Mouse (Mus musculus) erythroblast, embryonic 14.5 days (primary cell): ENCODE data around the gene Ciao2a. TPM values are rescaled to one million over a fixed set of nuclear protein-coding genes. Genes with fewer than 3 reads are reported as not detected.
A peak's percentile ranks its signal among the peaks of the same experiment; 100 is the strongest.

Experiments used
- H3K27me3 ChIP-seq: 2 replicates; pipeline ENCODE4 v1.6.1; 2012; ENCODE audit warnings: inconsistent platforms; ENCODE audit not compliant: control insufficient read depth
- H3K36me3 ChIP-seq: 2 replicates; pipeline ENCODE4 v1.6.1; 2012; ENCODE audit warnings: mild to moderate bottlenecking, inconsistent platforms; ENCODE audit not compliant: control insufficient read depth
- H3K4me1 ChIP-seq: 2 replicates; pipeline ENCODE4 v1.6.1; 2012; ENCODE audit warnings: inconsistent platforms; ENCODE audit not compliant: control insufficient read depth
- H3K4me3 ChIP-seq: replicated peaks from 2 replicates; pipeline ENCODE3; 2012; ENCODE audit warnings: moderate library complexity, mild to moderate bottlenecking, inconsistent platforms
- H3K9me3 ChIP-seq: 2 replicates; pipeline ENCODE4 v1.6.1; 2012; ENCODE audit warnings: low read length, inconsistent platforms, mixed read lengths; ENCODE audit not compliant: control insufficient read depth
- GATA1 ChIP-seq: IDR thresholded peaks from 2 replicates; pipeline ENCODE4 v1.6.1; 2012; ENCODE audit warnings: low read length, inconsistent platforms, mixed read lengths
- TAL1 ChIP-seq: IDR thresholded peaks from 3 replicates; pipeline ENCODE4 v1.6.1; 2012; ENCODE audit warnings: low read length, inconsistent platforms, mixed read lengths
- polyA plus RNA-seq: library from polyadenylated mRNA; stranded (reverse); fragments of >175 nt; gene quantifications from 2 replicates; pipeline ENCODE4 v1.2.3, GENCODE M21; 2012

Ciao2a gene
- polyA plus RNA-seq, 1 experiment = 3.8 TPM

DNA sequence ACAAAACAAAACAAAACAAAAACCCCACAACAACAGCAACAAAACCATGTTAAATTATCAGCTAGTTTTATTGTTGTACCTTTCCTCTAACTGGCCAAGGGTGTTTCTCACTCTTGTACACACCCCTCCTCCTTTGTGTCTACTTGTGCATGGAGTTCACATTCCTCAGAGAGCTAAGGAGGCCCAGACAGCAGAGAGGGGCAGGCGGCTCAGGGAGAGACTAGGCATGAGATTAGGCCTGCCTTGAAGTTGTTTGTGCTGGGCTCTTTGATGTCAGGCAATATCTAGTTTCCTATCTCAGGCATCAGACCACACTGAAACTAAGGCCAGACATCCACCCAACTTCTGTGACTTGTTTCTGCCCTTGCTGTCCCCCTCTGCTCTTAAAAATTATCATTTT is 41.8 kb downstream of the Ciao2a start:
- no peaks in the 10 kb centered on the region for H3K27me3 ChIP-seq
- H3K36me3 ChIP-seq = peaks cover 94% of the 10 kb centered on the region
- TF ChIP-seq TAL1 = no peak
- TF ChIP-seq GATA1 = no peak
- H3K4me1 ChIP-seq = peaks cover 64% of the 10 kb centered on the region
- H3K4me3 ChIP-seq = no peak overlapping the region
- H3K9me3 ChIP-seq = 0 out of 2 replicates have a peak, but pooled peaks cover 2% of the 10 kb centered on the region

DNA sequence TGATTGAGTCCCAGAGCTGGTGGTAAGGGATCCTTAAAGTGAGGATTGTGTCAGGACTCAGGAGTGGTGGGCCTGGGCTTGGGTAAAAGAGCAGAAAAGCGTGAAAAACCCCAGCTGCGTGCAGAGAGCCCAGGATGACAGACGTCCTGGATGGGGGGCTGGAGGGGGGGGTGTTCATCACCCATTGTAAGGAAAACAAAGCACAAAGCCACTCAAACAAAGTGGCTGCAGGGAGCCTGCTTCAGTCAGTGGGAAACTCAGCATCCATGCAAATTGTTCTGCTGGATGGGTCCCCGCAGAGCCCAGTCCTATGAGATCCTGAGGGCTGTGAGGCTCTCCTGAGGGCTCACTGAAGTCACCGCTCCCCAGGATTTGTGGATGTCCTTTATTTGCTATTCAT is 44.1 kb downstream of the Ciao2a start:
- peaks cover 76% of the 10 kb centered on the region for H3K4me1 ChIP-seq
- H3K36me3 ChIP-seq = peaks cover 95% of the 10 kb centered on the region
- no peaks in the 10 kb centered on the region for H3K27me3 ChIP-seq
- no peaks in the 10 kb centered on the region for H3K9me3 ChIP-seq
- TF ChIP-seq TAL1 = no peak
- no peak for TF ChIP-seq GATA1
- no peak overlapping the region for H3K4me3 ChIP-seq

DNA sequence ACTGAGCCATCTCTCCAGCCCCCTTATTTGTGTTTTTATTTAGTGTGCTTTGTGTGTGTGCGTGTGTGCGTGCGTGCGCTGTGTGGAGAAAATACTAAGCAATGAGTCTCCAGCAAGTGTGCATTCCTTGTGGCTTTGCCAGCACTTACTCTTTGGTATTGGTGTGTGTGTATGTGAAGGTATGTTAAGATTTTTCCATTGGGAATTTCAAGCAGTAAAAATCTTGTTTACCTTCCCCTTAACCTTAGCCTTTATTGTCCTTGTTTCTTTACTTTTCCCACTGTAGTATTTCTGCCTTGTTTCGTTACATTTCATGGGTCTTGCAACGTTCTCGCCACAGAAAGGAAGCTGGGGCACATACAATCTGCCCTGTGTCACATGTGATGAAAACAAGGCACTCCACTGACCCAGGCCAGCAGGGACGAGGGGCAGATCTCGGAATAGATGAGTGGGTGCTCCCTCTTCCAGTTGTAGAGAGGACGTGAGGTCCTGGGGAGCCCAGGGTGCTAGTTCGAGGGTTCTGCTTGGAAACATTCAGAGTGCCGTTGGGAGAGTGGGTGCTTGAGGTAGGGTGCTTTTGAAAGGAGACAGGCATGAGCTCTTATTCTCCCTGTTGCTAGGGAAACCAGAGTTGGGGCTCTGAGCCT is 45.0 kb downstream of the Ciao2a start:
- no peaks in the 10 kb centered on the region for H3K27me3 ChIP-seq
- H3K4me1 ChIP-seq = peaks cover 76% of the 10 kb centered on the region
- peaks cover 95% of the 10 kb centered on the region for H3K36me3 ChIP-seq
- no peak overlapping the region for H3K4me3 ChIP-seq
- TF ChIP-seq TAL1 (no peak), GATA1 (no peak)
- no peaks in the 10 kb centered on the region for H3K9me3 ChIP-seq

DNA sequence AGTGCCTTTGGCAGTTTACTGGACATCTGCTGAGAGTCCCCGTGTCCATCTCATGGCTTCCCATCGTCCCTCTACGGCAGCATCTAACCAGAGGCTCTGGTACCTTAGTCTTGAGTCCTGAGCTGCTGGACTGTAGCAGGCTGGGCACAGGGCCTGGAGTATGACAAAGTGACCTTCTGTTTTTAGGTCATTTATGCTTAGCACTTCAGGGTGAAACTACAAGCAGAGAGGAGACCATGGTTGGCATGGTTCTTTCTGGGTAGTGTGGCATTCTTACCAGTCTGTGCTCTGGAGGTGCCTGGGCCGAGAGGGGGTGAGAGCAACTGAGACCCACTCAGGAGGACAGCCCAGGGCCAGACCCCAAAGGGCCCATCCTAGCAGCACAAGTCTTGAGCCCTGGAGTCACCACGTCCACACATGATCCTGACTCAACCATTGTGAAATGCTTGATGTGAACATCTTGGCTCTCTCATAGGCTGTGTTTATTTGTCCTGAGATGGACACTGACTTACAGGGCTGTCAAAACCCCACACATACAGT is 47.0 kb downstream of the Ciao2a start:
- no peaks in the 10 kb centered on the region for H3K27me3 ChIP-seq
- no peaks in the 10 kb centered on the region for H3K9me3 ChIP-seq
- H3K4me3 ChIP-seq = no peak overlapping the region
- peaks cover 77% of the 10 kb centered on the region for H3K4me1 ChIP-seq
- TF ChIP-seq TAL1 = no peak
- no peak for TF ChIP-seq GATA1
- H3K36me3 ChIP-seq = peaks cover 95% of the 10 kb centered on the region

DNA sequence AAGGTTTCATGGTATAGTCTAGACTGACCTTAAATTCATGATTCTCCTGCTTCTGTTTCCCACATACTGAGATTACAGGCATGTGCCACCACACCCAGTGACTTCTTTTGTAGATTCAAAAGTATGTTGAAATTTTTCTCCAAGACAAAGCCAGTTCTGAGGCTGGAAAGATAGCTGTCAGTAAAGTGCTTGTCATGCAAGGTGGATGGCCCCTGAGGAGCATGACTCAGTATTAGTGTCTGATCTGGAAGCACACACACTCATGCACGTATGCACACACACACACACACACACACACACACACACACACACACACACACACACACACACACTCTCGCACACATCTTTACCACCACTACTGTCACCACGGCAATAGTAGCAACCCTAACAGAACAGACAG is 48.6 kb downstream of the Ciao2a start:
- Histone ChIP-seq H3K4me3 (no peak overlapping the region), H3K4me1 (peaks cover 78% of the 10 kb centered on the region), H3K36me3 (peaks cover 93% of the 10 kb centered on the region), H3K27me3 (no peaks in the 10 kb centered on the region), H3K9me3 (no peaks in the 10 kb centered on the region)
- TF ChIP-seq GATA1 = no peak
- no peak for TF ChIP-seq TAL1

DNA sequence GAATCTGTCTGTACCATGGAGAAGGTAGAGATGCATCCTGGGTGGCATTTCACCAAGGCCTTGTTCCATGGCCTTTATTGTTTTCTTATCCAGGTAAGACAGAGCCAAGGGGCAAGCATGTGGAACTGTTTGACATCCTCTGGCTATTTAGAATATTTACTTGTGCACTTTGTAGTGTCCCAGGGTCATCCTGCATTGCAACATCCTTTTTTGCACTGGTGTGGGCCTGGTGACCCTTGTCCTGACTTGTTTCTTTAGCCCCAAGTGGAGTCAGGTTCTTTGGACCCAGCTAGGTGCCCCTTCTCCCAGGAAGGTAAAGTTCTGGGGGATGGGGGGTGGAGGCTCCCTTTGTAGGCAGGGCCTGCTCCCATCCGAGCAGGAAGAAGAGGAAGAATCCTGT is 51.6 kb downstream of the Ciao2a start:
- Histone ChIP-seq H3K27me3 (no peaks in the 10 kb centered on the region), H3K4me1 (peaks cover 96% of the 10 kb centered on the region), H3K9me3 (no peaks in the 10 kb centered on the region), H3K36me3 (peaks cover 83% of the 10 kb centered on the region), H3K4me3 (no peak overlapping the region)
- TF ChIP-seq GATA1 (no peak), TAL1 (no peak)

DNA sequence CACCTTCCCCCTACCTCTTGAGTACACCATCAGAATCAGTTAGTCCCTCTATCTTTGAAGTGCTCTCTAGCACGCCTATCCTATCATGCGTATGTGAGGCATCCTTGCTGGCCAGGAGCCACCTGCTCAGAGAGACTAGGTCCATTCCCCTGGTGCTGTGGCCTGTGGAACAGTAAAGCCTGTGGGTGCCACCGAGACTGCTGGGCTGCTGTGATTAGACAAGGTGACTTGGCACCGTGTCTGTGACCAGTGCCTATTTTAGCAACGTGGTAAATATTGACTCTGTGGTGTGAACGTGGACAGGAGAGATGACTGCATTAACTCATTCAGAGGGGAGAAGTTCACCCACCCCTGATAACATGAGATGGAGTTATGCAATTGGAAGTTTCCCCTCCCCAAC is 53.4 kb downstream of the Ciao2a start:
- Histone ChIP-seq H3K27me3 (no peaks in the 10 kb centered on the region), H3K4me3 (peak overlapping the region; percentile 54), H3K9me3 (no peaks in the 10 kb centered on the region), H3K36me3 (peaks cover 82% of the 10 kb centered on the region), H3K4me1 (peaks cover 98% of the 10 kb centered on the region)
- TF ChIP-seq TAL1 (peak; percentile 70), GATA1 (no peak; the same call in 1 of the 2 replicates)

DNA sequence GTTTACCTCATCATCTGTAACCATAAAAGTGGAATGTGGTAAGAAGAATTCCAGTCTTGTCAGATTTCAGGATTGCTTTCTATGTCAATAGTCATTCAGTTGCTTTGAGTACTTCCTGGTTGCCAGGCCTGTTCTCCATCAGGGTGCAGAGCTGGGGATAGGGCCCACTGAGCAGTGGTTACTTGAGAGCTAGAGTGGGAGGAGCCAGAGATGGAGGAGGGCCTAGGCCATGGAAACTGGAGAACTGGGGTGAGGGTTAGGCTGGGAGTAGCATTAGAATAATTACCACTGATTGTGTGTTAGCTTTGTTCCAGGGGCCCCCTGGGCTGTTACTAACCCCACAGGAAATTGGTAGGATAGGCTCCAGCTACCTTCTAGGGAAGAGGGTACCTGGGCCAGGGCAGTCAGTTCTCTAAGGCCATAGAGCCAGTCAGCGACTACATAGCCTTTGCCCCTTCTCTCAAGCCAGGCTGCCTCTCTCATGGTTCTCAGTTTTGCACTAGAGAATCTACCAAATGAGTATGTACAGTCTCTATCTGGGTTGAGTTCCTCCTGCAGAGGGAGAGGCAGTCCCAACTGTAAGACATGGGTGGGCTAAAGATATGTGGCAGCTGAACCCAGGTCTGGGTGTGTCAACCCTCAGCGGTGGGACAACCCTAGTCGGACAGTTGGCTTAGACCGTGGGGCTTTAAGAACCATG is 54.9 kb downstream of the Ciao2a start:
- Histone ChIP-seq H3K9me3 (no peaks in the 10 kb centered on the region), H3K4me1 (peaks cover 98% of the 10 kb centered on the region), H3K27me3 (no peaks in the 10 kb centered on the region), H3K4me3 (peak overlapping the region; percentile 58), H3K36me3 (peaks cover 77% of the 10 kb centered on the region)
- TF ChIP-seq GATA1 = no peak
- no peak for TF ChIP-seq TAL1

DNA sequence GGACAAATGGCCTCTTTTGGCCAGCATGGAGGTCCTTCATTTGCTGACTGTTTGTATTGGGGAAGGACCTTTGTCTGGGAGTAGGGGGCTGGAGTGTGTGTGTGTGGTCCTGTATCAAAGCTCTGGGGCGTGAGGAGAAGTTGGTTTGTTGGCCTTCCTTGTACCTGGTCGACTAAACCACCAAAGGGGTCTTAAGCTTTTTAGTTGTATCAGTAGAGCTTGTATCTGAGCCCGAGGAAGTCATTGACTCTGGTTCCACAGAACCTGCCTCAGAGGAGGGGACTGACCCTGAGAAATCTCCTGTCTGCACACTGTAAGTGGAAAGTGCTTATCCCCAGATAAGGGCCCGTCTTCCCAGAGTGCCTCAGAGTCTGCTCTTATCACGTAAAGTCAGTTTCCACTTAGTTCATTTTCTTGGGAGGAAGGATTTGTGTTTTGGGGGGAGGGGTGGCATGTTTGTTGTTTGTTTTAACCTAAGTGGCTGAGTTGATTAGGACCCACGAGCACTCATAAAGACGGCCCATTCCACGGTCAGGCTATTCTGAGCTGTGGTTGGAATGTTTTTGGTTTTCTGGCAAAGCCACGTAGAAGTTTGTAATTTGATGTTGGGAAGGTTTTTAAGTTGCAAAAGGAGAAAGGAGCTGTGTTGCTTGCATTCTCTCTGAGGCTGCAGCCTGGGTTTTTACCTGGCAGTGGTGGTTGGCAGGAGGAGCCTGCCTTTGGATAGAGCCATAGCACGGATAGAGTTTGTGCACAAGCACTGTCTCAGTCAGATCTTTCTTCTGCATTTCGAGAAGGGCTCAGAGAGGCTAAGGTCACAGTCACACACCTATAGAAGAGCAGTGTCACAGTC is 55.6 kb downstream of the Ciao2a start:
- Histone ChIP-seq H3K9me3 (no peaks in the 10 kb centered on the region), H3K4me1 (peaks cover 98% of the 10 kb centered on the region)
- peak; percentile 96 for TF ChIP-seq GATA1
- peak; percentile 92 for TF ChIP-seq TAL1

More for the DNA sequence above, 55.6 kb downstream of the Ciao2a start:
- no peaks in the 10 kb centered on the region for H3K27me3 ChIP-seq
- H3K36me3 ChIP-seq = peaks cover 76% of the 10 kb centered on the region
- peak overlapping the region; percentile 58 for H3K4me3 ChIP-seq
